Mouse (Mus musculus): ENCODE data around the gene Ntn4. TPM values are rescaled to one million over a fixed set of nuclear protein-coding genes. Genes with fewer than 3 reads are reported as not detected.

Ntn4 gene
- polyA plus RNA-seq, 1 experiment from 2014 or later: 0.70 TPM

- H3K9me3 ChIP-seq (ENCODE audit: control insufficient read depth, low read length): no peaks in the 10 kb centered on the region
- 73% methylated on average over 3 of the region's 3 CpGs for WGBS
- no peak overlapping the region for H3K27ac ChIP-seq
- no peaks in the 10 kb centered on the region for H3K36me3 ChIP-seq (replicated peaks; ENCODE audit: control insufficient read depth, insufficient read depth)
- no peak overlapping the region for H3K4me2 ChIP-seq (replicated peaks)
- peaks cover 4% of the 10 kb centered on the region; the same call in 1 of the 2 replicates for H3K4me1 ChIP-seq (replicated peaks; ENCODE audit: control insufficient read depth, insufficient read depth, low read length)
- peaks cover 3% of the 10 kb centered on the region; the same call in 1 of the 2 replicates for H3K27me3 ChIP-seq (ENCODE audit: control insufficient read depth, insufficient read depth, low read length)
- no peak overlapping the region for H3K9ac ChIP-seq
- ATAC-seq (ENCODE audit: low FRiP score): no peak
- peak; percentile 10 for DNase-seq (ENCODE audit: low spot score)
- H3K4me3 ChIP-seq (replicated peaks; ENCODE audit: low read length): no peak overlapping the region
Measured at GRCm38 (mm10) chr10:93772492-93772891, 132.0 kb downstream of the Ntn4 start.

GRCm38 (mm10) chr10:93776731-93777151, 136.3 kb downstream of the Ntn4 start:
- Histone ChIP-seq H3K9ac (no peak overlapping the region), H3K9me3 (ENCODE audit: control insufficient read depth, low read length) (no peaks in the 10 kb centered on the region), H3K27ac (no peak overlapping the region), H3K27me3 (ENCODE audit: control insufficient read depth, insufficient read depth, low read length) (peaks cover 3% of the 10 kb centered on the region; the same call in 1 of the 2 replicates), H3K36me3 (replicated peaks; ENCODE audit: control insufficient read depth, insufficient read depth) (no peaks in the 10 kb centered on the region), H3K4me2 (replicated peaks) (no peak overlapping the region), H3K4me1 (replicated peaks; ENCODE audit: control insufficient read depth, insufficient read depth, low read length) (peaks cover 4% of the 10 kb centered on the region; the same call in 1 of the 2 replicates), H3K4me3 (replicated peaks; ENCODE audit: low read length) (no peak overlapping the region)
- DNase-seq (ENCODE audit: low spot score) (peak; percentile 8), ATAC-seq (ENCODE audit: low FRiP score) (no peak)
- 34% methylated on average over 5 of the region's 5 CpGs for WGBS

- Histone ChIP-seq H3K4me1 (replicated peaks; ENCODE audit: control insufficient read depth, insufficient read depth, low read length) (no peaks in the 10 kb centered on the region), H3K9ac (no peak overlapping the region), H3K9me3 (ENCODE audit: control insufficient read depth, low read length) (no peaks in the 10 kb centered on the region), H3K36me3 (replicated peaks; ENCODE audit: control insufficient read depth, insufficient read depth) (no peaks in the 10 kb centered on the region), H3K27ac (no peak overlapping the region), H3K27me3 (ENCODE audit: control insufficient read depth, insufficient read depth, low read length) (peaks cover 3% of the 10 kb centered on the region; the same call in 1 of the 2 replicates), H3K4me2 (replicated peaks) (no peak overlapping the region), H3K4me3 (replicated peaks; ENCODE audit: low read length) (no peak overlapping the region)
- WGBS: 50% methylated on average over 7 of the region's 7 CpGs
- DNase-seq (ENCODE audit: low spot score): peak; percentile 57
- ATAC-seq (ENCODE audit: low FRiP score): no peak
Measured at GRCm38 (mm10) chr10:93777372-93777771, 136.9 kb downstream of the Ntn4 start.

GRCm38 (mm10) chr10:93783216-93784013, 142.9 kb downstream of the Ntn4 start:
- Histone ChIP-seq H3K9ac (no peak overlapping the region), H3K4me3 (replicated peaks; ENCODE audit: low read length) (no peak overlapping the region), H3K9me3 (ENCODE audit: control insufficient read depth, low read length) (no peaks in the 10 kb centered on the region), H3K27ac (no peak overlapping the region), H3K4me1 (replicated peaks; ENCODE audit: control insufficient read depth, insufficient read depth, low read length) (no peaks in the 10 kb centered on the region), H3K36me3 (replicated peaks; ENCODE audit: control insufficient read depth, insufficient read depth) (no peaks in the 10 kb centered on the region), H3K27me3 (ENCODE audit: control insufficient read depth, insufficient read depth, low read length) (no peaks in the 10 kb centered on the region), H3K4me2 (replicated peaks) (no peak overlapping the region)
- WGBS: 63% methylated on average over 15 of the region's 15 CpGs
- DNase-seq (ENCODE audit: low spot score) (no peak), ATAC-seq (ENCODE audit: low FRiP score) (no peak)

Other genes with a start within 250 kb of the Ntn4 start
- 89.8 and 95.4 TPM in 2 replicates for gene Lta4h, start 187.3 kb upstream of the Ntn4 start, polyA plus RNA-seq (2014; fragmentation: Nextera tagmentation; extraction: Ambion mirVana)
- not detected in 2 replicates for gene Hal, start 151.9 kb upstream of the Ntn4 start, polyA plus RNA-seq (2014; fragmentation: Nextera tagmentation; extraction: Ambion mirVana)
- 0.08 and 0.20 TPM in 2 replicates for gene Amdhd1, start 100.6 kb upstream of the Ntn4 start, polyA plus RNA-seq (2014; fragmentation: Nextera tagmentation; extraction: Ambion mirVana)
- gene Ccdc38, start 100.0 kb upstream of the Ntn4 start, polyA plus RNA-seq (2014; fragmentation: Nextera tagmentation; extraction: Ambion mirVana): 0.25 and 0.51 TPM in 2 replicates
- gene Snrpf, start 51.0 kb upstream of the Ntn4 start, polyA plus RNA-seq (2014; fragmentation: Nextera tagmentation; extraction: Ambion mirVana): 63.5 and 72.6 TPM in 2 replicates
- gene Usp44, start 190.9 kb downstream of the Ntn4 start, polyA plus RNA-seq (2014; fragmentation: Nextera tagmentation; extraction: Ambion mirVana): 0.17 and 0.34 TPM in 2 replicates